In genomic region chr6:100107508-100107907, GRCm38 (mm10) we compare ENCODE assay signal across 18 mouse cellular contexts.
DNase-seq lines count a peak whose midpoint lies in the region; ATAC-seq and TF ChIP-seq lines count a peak whose summit lies in the region.
"Had no signal": no experiment of that assay in that cellular context is flagged by ENCODE, and none has a peak within 500 bp of the region (broad histone marks: within the 10 kb centered on the region; RNA-seq: fewer than 3 reads in every experiment).

No protein-coding gene starts in this region.

- H3K9ac ChIP-seq in heart, embryonic 11.5 days (ENCODE audit: low read depth, low read length), result no peak overlapping the region
- no peak overlapping the region for H3K9ac ChIP-seq in heart, embryonic 15.5 days
- H3K9ac ChIP-seq in liver, postnatal 0 days (replicated peaks), result no peak overlapping the region
- H3K9ac ChIP-seq in hindbrain, embryonic 14.5 days, result no peak overlapping the region
- H3K9ac ChIP-seq: forebrain, embryonic 13.5 days; forebrain, postnatal 0 days; hindbrain, embryonic 13.5 days; intestine, embryonic 15.5 days had no signal

- H3K36me3 ChIP-seq in heart, embryonic 11.5 days (ENCODE audit: control insufficient read depth, insufficient read depth, low read length), result no peaks in the 10 kb centered on the region
- H3K36me3 ChIP-seq in heart, embryonic 15.5 days, result no peaks in the 10 kb centered on the region
- no peaks in the 10 kb centered on the region for H3K36me3 ChIP-seq in liver, postnatal 0 days (replicated peaks; ENCODE audit: insufficient read depth, low read length)
- H3K36me3 ChIP-seq in hindbrain, embryonic 14.5 days (replicated peaks; ENCODE audit: control insufficient read depth, insufficient read depth), result no peaks in the 10 kb centered on the region
- H3K36me3 ChIP-seq: embryonic facial prominence, embryonic 10.5 days; hindbrain, embryonic 13.5 days; intestine, embryonic 15.5 days had no signal

- H3K27me3 ChIP-seq in heart, embryonic 11.5 days (ENCODE audit: control insufficient read depth, insufficient read depth, low read length), result peaks cover 2% of the 10 kb centered on the region; the same call in 1 of the 2 replicates
- H3K27me3 ChIP-seq in heart, embryonic 15.5 days, result 0 out of 2 replicates have a peak, but pooled peaks cover 9% of the 10 kb centered on the region
- no peaks in the 10 kb centered on the region for H3K27me3 ChIP-seq in liver, postnatal 0 days (ENCODE audit: insufficient read depth, low read length)
- peaks cover 3% of the 10 kb centered on the region; the same call in 1 of the 2 replicates for H3K27me3 ChIP-seq in hindbrain, embryonic 14.5 days (ENCODE audit: control insufficient read depth, insufficient read depth, low read length)
- H3K27me3 ChIP-seq: forebrain, embryonic 13.5 days; intestine, embryonic 15.5 days had no signal

- H3K4me3 ChIP-seq in heart, embryonic 11.5 days (ENCODE audit: low read depth, low read length), result no peak overlapping the region
- H3K4me3 ChIP-seq in heart, embryonic 15.5 days, result no peak overlapping the region
- H3K4me3 ChIP-seq in liver, postnatal 0 days (ENCODE audit: low read depth, low read length), result no peak overlapping the region
- H3K4me3 ChIP-seq in hindbrain, embryonic 14.5 days (replicated peaks; ENCODE audit: low read length), result no peak overlapping the region
- H3K4me3 ChIP-seq: embryonic facial prominence, embryonic 10.5 days; forebrain, embryonic 13.5 days; hindbrain, embryonic 13.5 days; intestine, embryonic 15.5 days had no signal

- TF ChIP-seq CTCF in liver, postnatal 0 days (IDR thresholded peaks at IDR 0.05; ENCODE audit: low read depth), result no peak

- 12% methylated on average over 3 of the region's 3 CpGs for WGBS in heart, embryonic 11.5 days (ENCODE audit: insufficient replicate concordance)
- whole genome bisulfite sequencing in heart, embryonic 15.5 days, result 27% methylated on average over 3 of the region's 3 CpGs
- WGBS in liver, postnatal 0 days (ENCODE audit: insufficient replicate concordance), result 67% methylated on average over 3 of the region's 3 CpGs
- 90% methylated on average over 3 of the region's 3 CpGs for WGBS in hindbrain, embryonic 14.5 days

- no peak for DNase-seq in heart, postnatal 4 days
- no peak for DNase-seq in heart, adult 9 months (ENCODE audit: low spot score in 2 of 2)
- no peak for DNase-seq in liver, postnatal 0 days
- DNase-seq in liver, result no peak
- no peak for DNase-seq in hindbrain, embryonic 14.5 days (ENCODE audit: low spot score)
- DNase-seq: adrenal gland, adult 2 months; adrenal gland, postnatal 25 days; cerebellum, adult 2 months; cerebellum, postnatal 10 days; forebrain, postnatal 0 days; gastrocnemius, postnatal 36 days; kidney, adult 18-20 months had no signal

- no peak for ATAC-seq in heart, embryonic 11.5 days (replicated peaks; ENCODE audit: insufficient number of reproducible peaks, low FRiP score, low TSS enrichment)
- ATAC-seq in heart, embryonic 15.5 days (replicated peaks; ENCODE audit: insufficient number of reproducible peaks, insufficient read depth, low FRiP score, low read depth), result no peak
- ATAC-seq in liver, postnatal 0 days, result no peak
- ATAC-seq in hindbrain, embryonic 14.5 days (ENCODE audit: low FRiP score), result no peak
- ATAC-seq: forebrain, embryonic 13.5 days; forebrain, postnatal 0 days; intestine, embryonic 15.5 days had no signal

- no peak overlapping the region for H3K4me2 ChIP-seq in heart, embryonic 11.5 days
- peak overlapping the region; percentile 12; the same call in 1 of the 2 replicates for H3K4me2 ChIP-seq in heart, embryonic 15.5 days
- H3K4me2 ChIP-seq in liver, postnatal 0 days (ENCODE audit: low read depth, low read length), result no peak overlapping the region
- H3K4me2 ChIP-seq in hindbrain, embryonic 14.5 days (replicated peaks), result no peak overlapping the region
- H3K4me2 ChIP-seq: forebrain, embryonic 13.5 days; hindbrain, embryonic 13.5 days; intestine, embryonic 15.5 days had no signal

- H3K4me1 ChIP-seq in heart, embryonic 11.5 days (ENCODE audit: control insufficient read depth, insufficient read depth, low read length), result peaks cover 22% of the 10 kb centered on the region
- H3K4me1 ChIP-seq in heart, embryonic 15.5 days (replicated peaks), result peaks cover 48% of the 10 kb centered on the region
- H3K4me1 ChIP-seq in liver, postnatal 0 days (ENCODE audit: insufficient read depth), result peaks cover 12% of the 10 kb centered on the region
- no peaks in the 10 kb centered on the region; the same call in 1 of the 2 replicates for H3K4me1 ChIP-seq in hindbrain, embryonic 14.5 days (replicated peaks; ENCODE audit: control insufficient read depth, insufficient read depth, low read length)

- H3K27ac ChIP-seq in heart, embryonic 11.5 days (ENCODE audit: low read depth, low read length), result 0 out of 2 replicates have a peak overlapping the region, but pooled peaks have one; percentile 43
- peak overlapping the region; percentile 33 for H3K27ac ChIP-seq in heart, embryonic 15.5 days
- peak overlapping the region; percentile 84; the same call in 1 of the 2 replicates for H3K27ac ChIP-seq in liver, postnatal 0 days (ENCODE audit: low read depth)
- H3K27ac ChIP-seq in hindbrain, embryonic 14.5 days, result no peak overlapping the region
- H3K27ac ChIP-seq: embryonic facial prominence, embryonic 10.5 days; forebrain, embryonic 13.5 days; hindbrain, embryonic 13.5 days; intestine, embryonic 15.5 days had no signal

- no peak for TF ChIP-seq EP300 in liver, postnatal 0 days (IDR thresholded peaks at IDR 0.05; ENCODE audit: low read depth)

- no peaks in the 10 kb centered on the region for H3K9me3 ChIP-seq in heart, embryonic 11.5 days (replicated peaks; ENCODE audit: control insufficient read depth, low read length)
- H3K9me3 ChIP-seq in heart, embryonic 15.5 days (replicated peaks), result no peaks in the 10 kb centered on the region
- no peaks in the 10 kb centered on the region for H3K9me3 ChIP-seq in liver, postnatal 0 days (ENCODE audit: low read length)
- H3K9me3 ChIP-seq in hindbrain, embryonic 14.5 days (ENCODE audit: control insufficient read depth, low read length), result no peaks in the 10 kb centered on the region
- H3K9me3 ChIP-seq: embryonic facial prominence, embryonic 10.5 days; forebrain, embryonic 13.5 days; hindbrain, embryonic 13.5 days; intestine, embryonic 15.5 days had no signal
